Mouse (Mus musculus) right cerebral cortex, adult 18-20 months (tissue): Measurements from ENCODE around the gene Meis1.

ENCODE experiments used
- DNase-seq: peaks from one replicate; pipeline ENCODE4 v3.0.0; 2022; ENCODE audit warnings: mixed read lengths

Gene Meis1

DNA sequence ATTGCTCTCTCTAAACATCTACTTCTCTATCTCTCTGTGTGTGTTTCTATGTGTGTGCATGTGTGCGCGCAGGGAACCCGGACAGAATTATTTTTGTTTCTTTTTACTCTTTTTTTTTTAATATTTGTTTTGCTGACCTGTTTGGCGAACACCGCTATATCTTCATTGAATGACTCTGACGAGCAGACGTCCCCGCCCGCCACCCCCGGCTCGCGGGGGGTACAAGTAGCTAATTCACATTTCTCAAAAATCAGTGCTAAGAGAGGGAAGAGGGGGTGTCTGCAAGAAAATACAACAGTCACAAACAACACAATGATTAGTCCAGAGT is 4.7 kb downstream of the Meis1 start:
- DNase-seq: no peak

- DNase-seq: no peak
Observed at GRCm38 (mm10) chr11:19013141-19014112, 5.4 kb downstream of the Meis1 start.

GRCm38 (mm10) chr11:19012463-19013115 is 6.2 kb downstream of the Meis1 start:
- no peak for DNase-seq

GRCm38 (mm10) chr11:19012001-19012400 is 6.8 kb downstream of the Meis1 start:
- no peak for DNase-seq

DNA sequence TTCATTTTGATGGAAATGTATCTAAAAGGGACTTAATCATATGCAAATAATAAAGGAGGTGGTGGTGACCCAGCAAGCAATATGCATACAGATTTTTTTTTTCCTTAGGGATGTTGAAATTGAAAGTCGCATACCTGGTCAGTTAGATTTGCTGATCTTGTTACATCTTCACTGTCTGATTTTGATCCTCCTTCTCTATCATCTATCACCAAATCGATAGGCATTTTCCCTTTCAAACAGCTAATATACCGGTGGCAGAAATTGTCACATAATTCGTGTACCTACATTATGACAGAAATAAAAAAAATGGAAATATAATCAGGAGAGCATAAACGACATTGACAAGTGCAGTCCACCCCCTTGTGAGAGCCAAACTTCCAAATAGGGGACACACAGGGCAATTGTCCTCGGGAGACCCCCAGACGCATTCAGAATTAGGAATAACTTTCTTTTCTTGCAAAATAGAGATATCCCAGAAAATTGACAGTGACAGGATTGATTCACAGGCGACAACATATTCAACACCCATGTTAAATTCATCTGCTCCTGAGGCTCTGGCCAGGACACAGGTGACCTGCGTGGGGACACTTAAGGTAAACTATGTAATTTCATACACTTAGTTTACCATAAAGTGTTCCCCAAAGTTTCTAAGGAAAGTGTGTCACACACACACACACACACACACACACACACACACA is 7.5 kb downstream of the Meis1 start:
- DNase-seq: no peak

- DNase-seq: no peak
Observed at GRCm38 (mm10) chr11:19010396-19010811, 8.4 kb downstream of the Meis1 start.

- DNase-seq: no peak
Observed at GRCm38 (mm10) chr11:19009536-19010395, 9.0 kb downstream of the Meis1 start.

GRCm38 (mm10) chr11:19008610-19009384 is 10.0 kb downstream of the Meis1 start:
- no peak for DNase-seq

DNA sequence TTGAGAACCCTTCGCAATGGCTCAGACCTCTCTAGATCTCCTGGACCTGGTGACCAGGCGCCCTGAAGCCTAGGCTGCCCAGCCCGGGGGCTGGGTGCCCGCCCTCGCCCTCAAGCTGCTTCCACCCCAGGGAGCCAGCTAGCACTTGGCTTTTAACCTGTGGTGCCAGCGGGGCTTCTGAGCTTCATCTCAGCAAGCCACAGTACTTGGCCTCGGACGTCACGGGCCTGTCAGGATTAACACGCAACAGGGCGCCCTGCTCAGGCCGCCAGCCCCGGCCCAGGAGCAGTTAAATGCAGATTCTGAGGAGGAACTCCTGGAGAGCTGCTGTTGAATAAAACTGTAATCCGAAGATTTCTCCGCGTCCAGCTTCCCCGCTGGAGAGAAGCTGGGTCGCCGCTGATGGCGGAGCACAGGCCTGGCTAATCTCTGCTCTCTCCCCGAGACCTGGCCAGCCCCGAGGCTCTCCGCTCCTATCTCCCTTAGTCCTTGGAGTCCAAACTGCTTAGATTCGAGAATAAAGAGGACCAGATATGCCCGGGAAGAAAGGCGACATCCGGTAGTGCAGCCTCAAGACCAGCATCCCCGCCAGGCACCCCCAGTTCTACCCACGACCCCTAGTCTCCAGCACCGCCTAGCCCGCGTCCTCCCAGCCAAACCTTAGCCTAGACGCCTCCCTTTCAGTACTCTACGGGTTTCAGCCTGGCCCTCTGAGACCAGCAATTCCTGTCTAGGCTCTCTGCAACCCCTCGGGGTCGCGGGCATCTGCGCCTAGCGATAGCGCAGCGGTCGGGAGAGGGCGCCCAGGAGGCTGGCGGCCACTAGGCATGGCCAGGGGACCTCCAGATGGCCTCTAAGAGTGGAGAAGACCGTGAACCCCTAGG is 11.0 kb downstream of the Meis1 start:
- no peak for DNase-seq

- no peak for DNase-seq
Observed at GRCm38 (mm10) chr11:19007068-19007467, 11.7 kb downstream of the Meis1 start.

DNA sequence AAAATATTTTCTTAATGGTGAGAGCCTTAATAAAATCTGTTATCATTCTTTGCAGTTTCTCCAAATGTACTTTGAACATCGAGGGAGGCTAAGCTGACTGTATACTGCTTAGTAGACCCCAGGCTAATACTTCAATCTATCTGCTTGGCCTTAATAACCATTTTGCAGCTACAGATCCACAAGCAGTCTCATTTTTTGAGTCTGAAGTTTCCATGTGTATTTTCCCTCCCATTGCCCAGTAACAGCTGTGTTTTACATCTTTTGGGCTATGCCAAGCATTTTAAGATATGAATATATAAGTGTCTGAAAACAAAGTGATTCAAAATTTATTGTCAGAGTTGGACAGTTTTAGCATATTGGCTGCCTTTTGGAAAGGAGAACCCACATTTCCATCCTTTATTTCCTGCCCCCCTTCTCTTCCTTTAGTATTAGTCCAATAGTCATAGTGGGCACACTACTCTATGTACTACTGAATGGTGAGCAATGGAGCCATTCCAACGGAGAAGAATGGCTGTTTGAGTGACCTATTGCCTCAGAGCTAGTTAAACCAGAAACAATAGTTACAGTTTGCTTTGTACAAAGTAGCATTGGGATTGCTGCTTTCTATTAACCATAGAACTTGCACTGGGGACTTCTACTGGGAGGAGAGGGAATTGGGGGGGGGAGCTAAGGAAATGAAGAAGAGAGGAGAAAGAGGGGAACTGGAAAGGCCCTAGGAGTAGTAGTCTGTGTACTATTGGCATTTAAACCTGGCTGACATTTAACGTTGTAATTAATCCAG is 12.7 kb downstream of the Meis1 start:
- no peak for DNase-seq

DNA sequence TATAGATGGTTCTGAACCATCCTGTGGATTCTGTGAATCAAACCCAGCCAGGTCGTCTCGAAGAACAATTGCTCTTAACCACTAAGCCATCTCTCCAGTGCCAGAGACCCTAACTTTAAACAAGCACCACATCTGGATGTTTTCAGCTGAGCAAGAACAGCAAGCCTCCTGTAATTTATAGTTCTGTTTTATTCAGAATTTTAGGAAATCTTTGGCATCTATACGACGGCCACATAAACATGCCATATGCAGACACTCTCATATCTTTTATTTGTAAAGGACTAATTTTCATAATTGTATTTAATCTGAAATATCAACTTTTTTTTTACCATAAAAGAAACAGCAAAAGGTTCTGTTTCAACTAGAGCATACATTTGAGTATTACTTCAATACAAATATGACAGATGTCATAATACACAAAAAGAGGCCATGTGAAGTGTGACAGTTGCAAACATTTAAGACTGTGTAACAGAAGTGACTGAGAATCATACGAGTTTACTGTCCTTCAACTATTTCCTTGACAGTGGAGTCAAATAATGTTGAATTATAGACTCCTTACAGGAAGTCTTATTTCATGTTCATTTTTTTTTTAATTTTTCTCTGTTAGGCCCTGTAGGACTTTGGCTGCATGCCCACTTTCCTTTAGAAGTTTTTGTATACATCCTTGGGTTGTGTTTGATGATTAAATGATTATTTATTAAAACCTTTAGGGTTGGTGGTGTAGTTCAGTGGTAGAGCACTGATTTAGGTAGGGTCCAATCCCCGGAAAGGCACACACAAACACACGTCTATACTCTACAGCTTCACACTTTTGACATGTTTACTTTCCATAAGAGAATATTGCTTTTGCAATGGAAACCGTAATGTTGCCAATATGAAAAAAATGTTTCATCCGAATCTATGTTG is 13.5 kb downstream of the Meis1 start:
- no peak for DNase-seq

DNA sequence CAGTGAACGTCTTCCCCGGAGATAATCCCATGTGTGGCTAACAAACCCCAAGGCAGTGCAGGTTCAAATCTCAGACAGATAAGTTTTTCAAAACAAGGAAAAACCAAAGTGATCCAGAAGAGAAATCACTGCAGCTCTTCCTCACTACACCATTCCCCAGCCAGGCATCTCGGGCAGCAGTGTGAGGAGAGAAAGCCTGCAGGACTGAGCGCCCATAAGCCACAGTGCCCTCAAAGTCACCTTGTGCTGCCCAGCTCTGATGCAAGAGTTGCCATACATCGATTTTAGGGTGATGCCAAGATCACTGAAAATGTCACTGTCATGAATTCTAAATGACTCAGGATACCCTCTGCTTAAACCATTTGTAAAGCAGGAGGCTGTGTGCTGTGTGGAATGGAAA is 15.7 kb downstream of the Meis1 start:
- no peak for DNase-seq

DNA sequence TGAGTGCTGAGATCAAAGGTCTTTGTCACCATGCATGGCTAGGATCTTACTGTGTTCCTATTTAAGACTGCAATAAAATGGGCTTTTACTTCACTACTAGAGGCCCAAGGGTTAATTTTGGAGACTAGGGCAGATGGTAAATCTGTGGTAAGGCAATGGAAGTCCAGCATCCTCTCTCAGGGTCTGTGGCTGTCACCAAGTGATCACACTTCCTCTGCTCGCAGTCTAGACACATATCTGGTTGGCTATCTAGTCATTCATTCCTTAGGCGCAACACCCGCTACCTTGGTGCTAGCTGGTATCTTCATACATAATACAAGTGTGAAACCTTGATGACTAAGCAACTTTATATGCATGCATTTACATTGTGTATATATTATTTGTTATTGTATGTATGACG is 22.0 kb downstream of the Meis1 start:
- no peak for DNase-seq

DNA sequence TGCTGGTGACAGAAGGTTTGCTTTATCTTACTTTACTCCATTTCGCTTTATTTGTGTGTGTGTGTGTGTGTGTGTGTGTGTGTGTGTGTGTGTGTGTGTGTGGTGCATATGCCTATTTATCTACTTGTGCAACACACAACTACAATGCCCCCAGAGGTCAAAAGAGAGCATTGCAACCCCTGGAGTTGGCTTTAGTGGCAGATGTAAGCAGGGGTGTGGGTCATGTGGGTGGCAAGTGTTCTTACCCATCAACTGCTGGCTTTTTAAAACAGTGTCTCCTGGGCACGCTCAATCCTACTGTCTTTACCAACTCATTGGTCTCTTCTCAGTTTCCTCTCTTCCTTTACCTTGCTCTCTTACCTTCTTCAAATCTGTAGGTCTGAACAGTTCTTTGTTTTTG is 22.5 kb downstream of the Meis1 start:
- no peak for DNase-seq

DNA sequence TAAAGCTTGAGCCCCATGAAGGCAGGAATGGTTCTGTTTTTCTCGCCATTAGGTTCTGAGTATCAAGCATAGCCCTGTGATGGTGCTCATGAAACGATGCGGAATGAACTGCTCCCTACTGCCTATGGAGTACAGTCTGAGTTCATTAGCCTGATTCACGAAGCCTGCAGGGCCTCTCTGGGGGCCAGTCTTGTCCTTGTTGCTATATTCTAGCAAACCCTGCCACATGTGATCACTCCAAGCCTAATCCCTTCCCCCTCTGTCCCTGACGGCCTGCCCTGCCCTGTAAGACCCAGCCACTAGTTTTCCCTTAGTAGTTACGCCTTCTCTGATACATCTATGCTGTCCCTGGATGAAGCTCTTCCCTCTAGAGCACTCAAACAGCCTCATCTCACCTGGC is 26.0 kb downstream of the Meis1 start:
- no peak for DNase-seq

- no peak for DNase-seq
Observed at GRCm38 (mm10) chr11:18990244-18990677, 28.5 kb downstream of the Meis1 start.

DNA sequence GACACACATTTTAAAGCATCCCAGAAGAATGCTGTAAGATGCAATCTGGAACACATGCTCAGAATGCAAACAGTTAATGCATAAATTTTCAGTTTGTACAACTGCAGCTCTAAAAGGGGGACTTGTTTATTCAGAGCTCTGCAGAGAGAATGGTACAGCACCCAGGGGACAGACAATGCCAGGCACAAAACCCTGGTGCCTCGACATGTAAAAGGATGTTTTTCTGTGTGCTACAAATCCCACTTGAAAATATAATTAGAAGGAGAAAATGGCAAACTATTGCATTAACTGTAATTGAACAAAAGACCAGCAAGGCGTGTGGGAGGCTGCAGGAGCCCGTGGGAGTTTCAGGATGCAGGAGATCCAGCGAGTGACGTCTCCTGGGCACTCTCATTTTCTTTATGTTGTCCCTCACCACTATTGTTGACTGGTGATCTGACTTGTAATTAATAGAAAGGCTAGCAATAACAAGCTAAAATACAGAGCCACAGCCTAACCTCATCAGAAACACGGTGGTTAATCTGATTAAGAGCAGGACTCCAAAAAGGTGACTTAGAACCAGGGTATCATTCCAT is 29.0 kb downstream of the Meis1 start:
- DNase-seq: no peak
